Mouse (Mus musculus): ENCODE results near the gene Abtb1. TPM values are rescaled to one million over a fixed set of nuclear protein-coding genes. Genes with fewer than 3 reads are reported as not detected.
A peak's percentile ranks its signal among the peaks of the same experiment; 100 is the strongest.

The Abtb1 gene
- polyA plus RNA-seq (2012; rRNA removed) (43.1 and 47.5 TPM in 2 replicates), polyA plus RNA-seq (2014; fragmentation: Nextera tagmentation; extraction: Ambion mirVana) (39.0 and 44.9 TPM in 2 replicates)

- TF ChIP-seq EP300 (IDR thresholded peaks at IDR 0.05; ENCODE audit: low read depth) (0 out of 2 replicates have a peak, but pooled peaks have one; percentile 19), CTCF (IDR thresholded peaks at IDR 0.05; ENCODE audit: low read depth) (peak; percentile 68)
- Histone ChIP-seq H3K4me1 (replicated peaks; ENCODE audit: control insufficient read depth in 2 of 2, insufficient read depth in 2 of 2, low read length in 1 of 2) (peaks cover 8 to 16% of the 10 kb centered on the region in 2 experiments), H3K27me3 (ENCODE audit: control insufficient read depth, insufficient read depth, low read length) (no peaks in the 10 kb centered on the region), H3K4me2 (ENCODE audit: low read depth) (peak within 1 kb of the TSS; percentile 85), H3K36me3 (replicated peaks; ENCODE audit: control insufficient read depth, insufficient read depth, low read depth) (peaks cover 23% of the 10 kb centered on the region), H3K9ac (replicated peaks) (peak within 1 kb of the TSS; percentile 94), H3K4me3 (ENCODE audit: insufficient read depth in 1 of 2, low read depth in 2 of 2, low read length in 2 of 2) (peak within 1 kb of the TSS; percentile 83 to 93), H3K9me3 (ENCODE audit: control insufficient read depth, low read length) (no peaks in the 10 kb centered on the region), H3K27ac (peak within 1 kb of the TSS; percentile 87)
- under 1% methylated on average over 72 of the region's 72 CpGs for WGBS (ENCODE audit: insufficient replicate concordance)
- peak; percentile 99 to 100 (median 100) for DNase-seq (ENCODE audit: low read depth in 3 of 3, low spot score in 3 of 3)
- peak; percentile 90 for ATAC-seq (ENCODE audit: insufficient read depth)
Observed at GRCm38 (mm10) chr6:88841781-88842689, at the start of gene Abtb1. TSS of gene Abtb1 (minus strand) at chr6:88841984.

GRCm38 (mm10) chr6:88890832-88891231 lies 49.0 kb upstream of the Abtb1 start:
- Histone ChIP-seq H3K36me3 (replicated peaks; ENCODE audit: control insufficient read depth, insufficient read depth, low read depth) (peaks cover 100% of the 10 kb centered on the region), H3K9ac (replicated peaks) (no peak overlapping the region), H3K27ac (no peak overlapping the region), H3K4me3 (ENCODE audit: insufficient read depth in 1 of 2, low read depth in 2 of 2, low read length in 2 of 2) (no peak overlapping the region), H3K4me1 (replicated peaks; ENCODE audit: control insufficient read depth in 2 of 2, insufficient read depth in 2 of 2, low read length in 1 of 2) (peaks cover 0 to 10% of the 10 kb centered on the region in 2 experiments; a peak in 1 of 4 replicates), H3K9me3 (ENCODE audit: control insufficient read depth, low read length) (no peaks in the 10 kb centered on the region), H3K4me2 (ENCODE audit: low read depth) (no peak overlapping the region), H3K27me3 (ENCODE audit: control insufficient read depth, insufficient read depth, low read length) (no peaks in the 10 kb centered on the region)
- no peak for TF ChIP-seq CTCF (IDR thresholded peaks at IDR 0.05; ENCODE audit: low read depth)
- no peak for TF ChIP-seq EP300 (IDR thresholded peaks at IDR 0.05; ENCODE audit: low read depth)
- ATAC-seq (ENCODE audit: insufficient read depth) (no peak), DNase-seq (ENCODE audit: low read depth in 3 of 3, low spot score in 3 of 3) (no peak)
- WGBS (ENCODE audit: insufficient replicate concordance) = 87% methylated on average over 7 of the region's 7 CpGs

GRCm38 (mm10) chr6:88889410-88890042 lies 47.7 kb upstream of the Abtb1 start:
- no peak for ATAC-seq (ENCODE audit: insufficient read depth)
- peaks cover 100% of the 10 kb centered on the region for H3K36me3 ChIP-seq (replicated peaks; ENCODE audit: control insufficient read depth, insufficient read depth, low read depth)

GRCm38 (mm10) chr6:88886417-88886967 lies 44.7 kb upstream of the Abtb1 start:
- Histone ChIP-seq H3K36me3 (replicated peaks; ENCODE audit: control insufficient read depth, insufficient read depth, low read depth) (peaks cover 99% of the 10 kb centered on the region), H3K27me3 (ENCODE audit: control insufficient read depth, insufficient read depth, low read length) (no peaks in the 10 kb centered on the region), H3K9ac (replicated peaks) (no peak overlapping the region), H3K4me2 (ENCODE audit: low read depth) (no peak overlapping the region), H3K9me3 (ENCODE audit: control insufficient read depth, low read length) (no peaks in the 10 kb centered on the region), H3K4me1 (replicated peaks; ENCODE audit: control insufficient read depth in 2 of 2, insufficient read depth in 2 of 2, low read length in 1 of 2) (0 out of 4 replicates have a peak, but pooled peaks cover 0 to 4% of the 10 kb centered on the region in 2 experiments), H3K4me3 (ENCODE audit: insufficient read depth in 1 of 2, low read depth in 2 of 2, low read length in 2 of 2) (no peak overlapping the region), H3K27ac (no peak overlapping the region)
- TF ChIP-seq CTCF (IDR thresholded peaks at IDR 0.05; ENCODE audit: low read depth) = no peak
- no peak for TF ChIP-seq EP300 (IDR thresholded peaks at IDR 0.05; ENCODE audit: low read depth)
- ATAC-seq (ENCODE audit: insufficient read depth) (no peak), DNase-seq (ENCODE audit: low read depth in 3 of 3, low spot score in 3 of 3) (no peak)
- WGBS (ENCODE audit: insufficient replicate concordance) = 82% methylated on average over 2 of the region's 2 CpGs

More at GRCm38 (mm10) chr6:88889410-88890042, 47.7 kb upstream of the Abtb1 start:
- TF ChIP-seq EP300 (IDR thresholded peaks at IDR 0.05; ENCODE audit: low read depth) = no peak
- no peak for TF ChIP-seq CTCF (IDR thresholded peaks at IDR 0.05; ENCODE audit: low read depth)
- H3K9me3 ChIP-seq (ENCODE audit: control insufficient read depth, low read length) = no peaks in the 10 kb centered on the region
- no peak overlapping the region for H3K4me2 ChIP-seq (ENCODE audit: low read depth)
- WGBS (ENCODE audit: insufficient replicate concordance) = 80% methylated on average over 13 of the region's 13 CpGs
- no peak for DNase-seq (ENCODE audit: low read depth in 3 of 3, low spot score in 3 of 3)
- no peaks in the 10 kb centered on the region for H3K27me3 ChIP-seq (ENCODE audit: control insufficient read depth, insufficient read depth, low read length)
- no peak overlapping the region for H3K27ac ChIP-seq
- 0 out of 4 replicates have a peak, but pooled peaks cover 0 to 4% of the 10 kb centered on the region in 2 experiments for H3K4me1 ChIP-seq (replicated peaks; ENCODE audit: control insufficient read depth in 2 of 2, insufficient read depth in 2 of 2, low read length in 1 of 2)
- no peak overlapping the region for H3K9ac ChIP-seq (replicated peaks)
- no peak overlapping the region for H3K4me3 ChIP-seq (ENCODE audit: insufficient read depth in 1 of 2, low read depth in 2 of 2, low read length in 2 of 2)
